10 mouse cellular contexts compared by ENCODE assay signal in the genomic region with DNA sequence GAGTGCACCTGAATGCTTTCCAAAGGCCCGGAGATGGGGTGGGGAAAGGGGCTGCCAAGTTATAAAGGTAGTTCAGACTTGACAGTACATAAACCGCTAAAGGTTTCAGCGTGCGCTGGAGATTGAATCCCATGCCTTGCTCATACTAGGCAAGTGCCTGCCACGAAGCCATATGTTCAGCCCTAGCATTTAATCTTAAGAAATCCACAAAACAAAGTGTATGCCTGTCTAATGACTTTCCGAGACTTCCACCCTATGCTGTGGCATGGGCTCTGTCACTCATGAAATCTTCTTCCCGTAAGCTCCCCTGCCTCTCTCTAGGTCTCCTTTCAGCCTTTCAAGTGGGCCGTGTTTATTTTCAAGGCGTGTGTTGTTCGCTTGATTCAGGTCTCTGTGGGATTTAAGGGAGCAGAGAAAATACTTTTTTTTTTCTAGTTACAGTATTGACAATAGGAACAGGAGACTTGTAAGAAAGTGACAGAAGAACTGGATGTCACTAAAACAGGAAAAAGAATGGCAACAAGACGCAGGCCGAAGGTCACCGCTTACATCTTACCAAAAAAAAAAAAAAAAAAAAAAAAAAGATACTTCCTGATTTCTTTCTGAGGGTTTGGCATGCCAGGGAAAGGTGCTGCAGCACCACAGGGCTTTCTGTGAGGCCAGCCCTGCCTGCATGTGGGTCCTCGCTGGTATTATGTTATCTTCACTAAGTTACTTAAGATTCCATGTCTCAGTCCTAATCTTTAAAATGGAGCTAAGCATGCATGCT. TPM values are rescaled to one million over a fixed set of nuclear protein-coding genes. Genes with fewer than 3 reads are reported as not detected.
A peak's percentile ranks its signal among the peaks of the same experiment; 100 is the strongest.
DNase-seq lines count a peak whose midpoint lies in the region; ATAC-seq and TF ChIP-seq lines count a peak whose summit lies in the region.
"Had no signal": no experiment of that assay in that cellular context is flagged by ENCODE, and none has a peak within 500 bp of the region (broad histone marks: within the 10 kb centered on the region; RNA-seq: fewer than 3 reads in every experiment).

No protein-coding gene starts in this region.

- 61% methylated on average over 14 of the region's 14 CpGs for WGBS in embryonic facial prominence, embryonic 13.5 days
- WGBS in intestine, embryonic 14.5 days, result 59% methylated on average over 14 of the region's 14 CpGs
- 50% methylated on average over 14 of the region's 14 CpGs for WGBS in midbrain, postnatal 0 days

- H3K4me3 ChIP-seq in layer of hippocampus, adult 2 months, result peak overlapping the region; percentile 71
- no peak overlapping the region for H3K4me3 ChIP-seq in embryonic facial prominence, embryonic 13.5 days
- no peak overlapping the region for H3K4me3 ChIP-seq in intestine, embryonic 14.5 days (ENCODE audit: low read depth, low read length)
- no peak overlapping the region for H3K4me3 ChIP-seq in midbrain, postnatal 0 days (ENCODE audit: low read depth, low read length)
- H3K4me3 ChIP-seq: limb, embryonic 15.5 days had no signal

- no peaks in the 10 kb centered on the region for H3K27me3 ChIP-seq in embryonic facial prominence, embryonic 13.5 days
- H3K27me3 ChIP-seq in intestine, embryonic 14.5 days (replicated peaks; ENCODE audit: control insufficient read depth, insufficient read depth, low read length), result no peaks in the 10 kb centered on the region
- H3K27me3 ChIP-seq in midbrain, postnatal 0 days (ENCODE audit: insufficient read depth, low read length), result no peaks in the 10 kb centered on the region
- H3K27me3 ChIP-seq: limb, embryonic 15.5 days had no signal

- no peak for ATAC-seq in embryonic facial prominence, embryonic 13.5 days (ENCODE audit: insufficient number of reproducible peaks, insufficient read depth, low FRiP score, low TSS enrichment, low read depth)
- no peak for ATAC-seq in intestine, embryonic 14.5 days (replicated peaks; ENCODE audit: low FRiP score, low TSS enrichment, low read depth)
- ATAC-seq in midbrain, postnatal 0 days (ENCODE audit: low FRiP score), result no peak

- DNase-seq in layer of hippocampus, adult 2 months (ENCODE audit: low spot score in 2 of 2), result no peak
- DNase-seq in layer of hippocampus, postnatal 14 days (ENCODE audit: low spot score in 2 of 2), result no peak
- peak; percentile 49 for DNase-seq in intestine, embryonic 14.5 days (ENCODE audit: low spot score)
- no peak for DNase-seq in midbrain, postnatal 0 days (ENCODE audit: low spot score)
- no peak for DNase-seq in adrenal gland, adult 8-10 months
- no peak for DNase-seq in cerebellum, adult 9-11 months
- DNase-seq in right cerebral cortex, adult 18-20 months, result no peak
- DNase-seq: cerebellum, adult 11-12 months had no signal

- no peak for TF ChIP-seq CTCF in layer of hippocampus, adult 2 months (conservative IDR thresholded peaks at IDR 0.05)
- no peak for TF ChIP-seq CTCF in midbrain, postnatal 0 days (IDR thresholded peaks at IDR 0.05)

- peak overlapping the region; percentile 92 for H3K27ac ChIP-seq in layer of hippocampus, adult 2 months
- H3K27ac ChIP-seq in embryonic facial prominence, embryonic 13.5 days, result no peak overlapping the region
- H3K27ac ChIP-seq in intestine, embryonic 14.5 days (ENCODE audit: low read depth), result peak overlapping the region; percentile 47; the same call in 1 of the 2 replicates
- no peak overlapping the region for H3K27ac ChIP-seq in midbrain, postnatal 0 days (ENCODE audit: low read depth, low read length)

- peak overlapping the region; percentile 37; the same call in 1 of the 2 replicates for H3K9ac ChIP-seq in embryonic facial prominence, embryonic 13.5 days
- no peak overlapping the region; the same call in 1 of the 2 replicates for H3K9ac ChIP-seq in intestine, embryonic 14.5 days (ENCODE audit: low read length)
- H3K9ac ChIP-seq in midbrain, postnatal 0 days (replicated peaks; ENCODE audit: low read length, poor library complexity, severe bottlenecking), result no peak overlapping the region
- H3K9ac ChIP-seq: limb, embryonic 15.5 days had no signal

- H3K4me2 ChIP-seq in embryonic facial prominence, embryonic 13.5 days, result no peak overlapping the region
- no peak overlapping the region for H3K4me2 ChIP-seq in intestine, embryonic 14.5 days (ENCODE audit: low read length)
- H3K4me2 ChIP-seq in midbrain, postnatal 0 days (ENCODE audit: low read depth, low read length, poor library complexity, severe bottlenecking), result peak overlapping the region; percentile 16; the same call in 1 of the 2 replicates
- H3K4me2 ChIP-seq: limb, embryonic 15.5 days had no signal

- no peaks in the 10 kb centered on the region for H3K9me3 ChIP-seq in embryonic facial prominence, embryonic 13.5 days
- no peaks in the 10 kb centered on the region for H3K9me3 ChIP-seq in intestine, embryonic 14.5 days (ENCODE audit: control insufficient read depth, low read length)
- no peaks in the 10 kb centered on the region for H3K9me3 ChIP-seq in midbrain, postnatal 0 days (ENCODE audit: low read length)
- H3K9me3 ChIP-seq: limb, embryonic 15.5 days had no signal

- H3K36me3 ChIP-seq in embryonic facial prominence, embryonic 13.5 days, result no peaks in the 10 kb centered on the region
- H3K36me3 ChIP-seq in intestine, embryonic 14.5 days (ENCODE audit: control insufficient read depth, insufficient read depth, low read length), result no peaks in the 10 kb centered on the region
- no peaks in the 10 kb centered on the region for H3K36me3 ChIP-seq in midbrain, postnatal 0 days (ENCODE audit: insufficient read depth, low read length)
- H3K36me3 ChIP-seq: limb, embryonic 15.5 days had no signal

- peaks cover 52% of the 10 kb centered on the region for H3K4me1 ChIP-seq in embryonic facial prominence, embryonic 13.5 days
- H3K4me1 ChIP-seq in intestine, embryonic 14.5 days (replicated peaks; ENCODE audit: control insufficient read depth, insufficient read depth, low read length), result peaks cover 39% of the 10 kb centered on the region
- peaks cover 21% of the 10 kb centered on the region for H3K4me1 ChIP-seq in midbrain, postnatal 0 days (ENCODE audit: insufficient read depth, low read length)

RNA-seq across cellular contexts. Expression of gene Sort1, which starts 3.0 kb away (rescaled TPM):
- 100 to 1,000 TPM; 360 to 361 TPM for total RNA-seq in layer of hippocampus, adult 2 months (2021)
- total RNA-seq in layer of hippocampus, postnatal 14 days (2021), result 100 to 1,000 TPM; 255 to 268 TPM
- 6.4 and 10.8 TPM in 2 replicates for polyA plus RNA-seq in embryonic facial prominence, embryonic 13.5 days (2015; fragmentation: Nextera tagmentation; extraction: Ambion mirVana)
- 11.4 and 13.5 TPM in 2 replicates for polyA plus RNA-seq in intestine, embryonic 14.5 days (2014; fragmentation: Nextera tagmentation; extraction: Ambion mirVana)
- 68.4 and 80.3 TPM in 2 replicates for total RNA-seq in midbrain, postnatal 0 days (2014; rRNA removed)
- 11.2 and 12.7 TPM in 2 replicates for polyA plus RNA-seq in midbrain, postnatal 0 days (2015; fragmentation: Nextera tagmentation; extraction: Ambion mirVana)
- total RNA-seq in adrenal gland, adult 8-10 months (2022), result 10 to 100 TPM; 25.9 to 67.1 (median 40.9) TPM

RNA-seq across cellular contexts. Expression of gene Psma5, which starts 30.1 kb away (rescaled TPM):
- 10 to 100 TPM; 68.2 to 76.8 TPM for total RNA-seq in layer of hippocampus, adult 2 months (2021)
- 10 to 100 TPM; 77.2 to 80.1 TPM for total RNA-seq in layer of hippocampus, postnatal 14 days (2021)
- 298 and 302 TPM in 2 replicates for polyA plus RNA-seq in embryonic facial prominence, embryonic 13.5 days (2015; fragmentation: Nextera tagmentation; extraction: Ambion mirVana)
- 319 and 324 TPM in 2 replicates for polyA plus RNA-seq in intestine, embryonic 14.5 days (2014; fragmentation: Nextera tagmentation; extraction: Ambion mirVana)
- 93.3 and 102 TPM in 2 replicates for total RNA-seq in midbrain, postnatal 0 days (2014; rRNA removed)
- 221 and 224 TPM in 2 replicates for polyA plus RNA-seq in midbrain, postnatal 0 days (2015; fragmentation: Nextera tagmentation; extraction: Ambion mirVana)
- 10 to 100 TPM; 85.1 to 96.1 (median 89.0) TPM for total RNA-seq in adrenal gland, adult 8-10 months (2022)

Comparison
In these comparisons a context has a peak if more than half of its experiments do, and no peak if none do; other contexts are left out.
1. H3K27ac ChIP-seq: peak in layer of hippocampus, adult 2 months (single experiment) and intestine, embryonic 14.5 days (single experiment); none in embryonic facial prominence, embryonic 13.5 days (single experiment) and midbrain, postnatal 0 days (single experiment).